Mouse (Mus musculus) macrophage (primary cell): ENCODE measurements around the gene Abcc6. TPM values are rescaled to one million over a fixed set of nuclear protein-coding genes. Genes with fewer than 3 reads are reported as not detected.

Experiments
- polyA plus RNA-seq: library from polyadenylated mRNA; stranded (reverse); fragments of 250-400 nt; gene quantifications from 3 replicates; pipeline ENCODE4 v1.2.4, GENCODE M21; 2018; ENCODE audit warnings: inconsistent platforms

Gene Abcc6
- polyA plus RNA-seq, 1 experiment from 2014 or later = not detected

Other genes starting within 250 kb of the Abcc6 start
- gene Lmtk3, start 246.6 kb downstream of the Abcc6 start, polyA plus RNA-seq = 0.04 to 0.06 TPM in 2 of 3 replicates, not detected in the other
- gene Sult2b1, start 245.6 kb downstream of the Abcc6 start, polyA plus RNA-seq = 0.55 to 1.1 TPM (median 0.56 TPM) in 3 replicates
- 42.8 to 66.2 TPM (median 50.0 TPM) in 3 replicates for gene Cyth2, start 215.7 kb downstream of the Abcc6 start, polyA plus RNA-seq
- not detected in 3 replicates for gene Kcnj14, start 205.5 kb downstream of the Abcc6 start, polyA plus RNA-seq
- gene Grwd1, start 199.4 kb downstream of the Abcc6 start, polyA plus RNA-seq = 4.9 to 28.9 TPM (median 5.3 TPM) in 3 replicates
- gene Kdelr1, start 157.5 kb downstream of the Abcc6 start, polyA plus RNA-seq = 103 to 141 TPM (median 125 TPM) in 3 replicates
- 0.11 to 0.12 TPM in 2 of 3 replicates, not detected in the other for gene Grin2d, start 151.9 kb downstream of the Abcc6 start, polyA plus RNA-seq
- gene Syngr4, start 133.6 kb downstream of the Abcc6 start, polyA plus RNA-seq = not detected in 3 replicates
- gene Tmem143, start 133.4 kb downstream of the Abcc6 start, polyA plus RNA-seq = 11.6 to 13.1 TPM (median 12.8 TPM) in 3 replicates
- 271 to 666 TPM (median 552 TPM) in 3 replicates for gene Emp3, start 108.9 kb downstream of the Abcc6 start, polyA plus RNA-seq
- 0.65 to 1.0 TPM (median 1.0 TPM) in 3 replicates for gene Ccdc114, start 106.2 kb downstream of the Abcc6 start, polyA plus RNA-seq
- 15.9 to 40.2 TPM (median 19.6 TPM) in 3 replicates for gene Nomo1, start 3.4 kb upstream of the Abcc6 start, polyA plus RNA-seq
- gene Kcnj11, start 70.5 kb upstream of the Abcc6 start, polyA plus RNA-seq = not detected in 3 replicates
- not detected in 3 replicates for gene Abcc8, start 149.7 kb upstream of the Abcc6 start, polyA plus RNA-seq
- gene Ush1c, start 208.2 kb upstream of the Abcc6 start, polyA plus RNA-seq = not detected in 3 replicates
- gene Otog, start 210.7 kb upstream of the Abcc6 start, polyA plus RNA-seq = not detected in 3 replicates